Mouse (Mus musculus): ENCODE data around the gene AK157302.
A peak's percentile ranks its signal among the peaks of the same experiment; 100 is the strongest.
"Not testable (repeated sequence)": the region's sequence is repeated elsewhere in the genome, so short reads cannot be mapped to it uniquely, and the experiment has no call there.

The AK157302 gene

DNA sequence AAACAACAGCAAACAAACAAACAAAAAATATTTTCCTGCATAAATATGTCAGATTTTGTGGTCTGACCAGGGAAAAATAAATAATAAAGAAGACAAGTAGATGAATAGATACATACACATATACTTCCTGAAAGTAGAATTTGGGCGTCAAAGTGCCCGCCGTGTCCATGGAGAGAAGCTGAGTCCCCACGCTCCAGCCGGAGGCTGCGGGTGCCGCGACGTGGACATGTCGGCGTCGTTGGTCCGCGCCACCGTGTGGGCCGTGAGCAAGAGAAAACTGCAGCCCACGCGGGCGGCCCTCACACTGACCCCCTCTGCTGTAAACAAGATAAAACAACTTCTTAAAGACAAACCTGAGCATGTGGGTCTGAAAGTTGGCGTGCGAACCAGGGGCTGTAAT, at the start of gene AK157302:
Gene AK157302 (plus strand): TSS at position 144 of the 400 bp plus-strand sequence.
- DNase-seq (ENCODE audit: low read depth, low spot score), result no peak

DNA sequence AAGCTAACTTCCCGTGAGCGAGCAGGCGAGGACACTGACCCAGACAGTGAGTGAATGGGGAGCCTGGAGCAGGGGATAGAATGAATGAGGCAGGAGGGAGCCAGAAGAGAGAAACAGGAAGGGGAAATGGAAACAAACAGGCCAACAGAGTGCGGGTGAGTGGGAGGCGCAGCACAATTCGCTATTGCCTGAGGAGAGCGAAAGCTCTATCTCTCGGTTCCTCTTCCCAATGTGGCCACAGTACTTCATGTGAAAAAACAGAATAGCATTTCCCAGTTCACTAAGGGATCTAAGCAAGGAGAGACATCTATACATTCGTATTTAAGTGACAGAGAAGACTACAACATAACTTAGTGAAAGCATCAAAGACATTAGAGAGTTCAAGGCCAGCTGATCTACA, 48.2 kb upstream of the AK157302 start:
- no peak for DNase-seq (ENCODE audit: low read depth, low spot score)

DNA sequence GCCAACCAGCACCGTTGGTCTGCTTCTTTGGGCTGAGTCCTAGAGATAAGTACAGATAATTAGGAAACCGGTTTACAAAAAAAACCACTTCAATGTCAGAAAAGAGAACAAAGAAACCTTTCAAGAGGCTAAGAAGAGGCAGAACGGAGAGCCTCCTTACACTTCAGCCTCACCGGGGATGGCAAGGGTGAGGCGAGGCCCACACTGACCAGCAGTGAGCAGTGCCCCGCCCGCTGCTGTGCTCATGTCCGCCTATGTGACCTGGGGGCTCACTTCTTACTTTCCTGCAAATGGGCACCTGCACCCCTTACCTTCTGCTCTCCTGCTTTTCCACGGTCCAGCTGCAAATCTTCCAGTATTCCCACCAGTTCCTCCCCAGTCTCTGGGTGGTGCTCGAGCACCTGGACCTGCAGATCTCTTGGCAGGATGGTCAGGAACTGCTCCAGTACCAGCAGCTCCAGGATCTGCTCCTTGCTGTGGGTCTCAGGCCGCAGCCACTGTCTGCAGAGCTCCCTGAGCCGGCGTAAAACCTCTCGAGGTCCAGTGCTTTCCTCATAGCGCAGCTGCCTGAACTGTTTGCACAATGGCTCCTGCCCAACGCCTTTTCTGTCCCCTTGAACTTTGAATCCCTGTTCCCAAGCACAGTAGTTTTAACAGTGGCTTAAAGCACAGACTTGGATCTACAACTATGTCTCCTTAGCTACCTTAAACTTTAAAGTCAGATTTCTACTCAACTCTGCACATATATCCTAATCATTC, 47.0 kb upstream of the AK157302 start:
- no peak for DNase-seq (ENCODE audit: low read depth, low spot score)

DNA sequence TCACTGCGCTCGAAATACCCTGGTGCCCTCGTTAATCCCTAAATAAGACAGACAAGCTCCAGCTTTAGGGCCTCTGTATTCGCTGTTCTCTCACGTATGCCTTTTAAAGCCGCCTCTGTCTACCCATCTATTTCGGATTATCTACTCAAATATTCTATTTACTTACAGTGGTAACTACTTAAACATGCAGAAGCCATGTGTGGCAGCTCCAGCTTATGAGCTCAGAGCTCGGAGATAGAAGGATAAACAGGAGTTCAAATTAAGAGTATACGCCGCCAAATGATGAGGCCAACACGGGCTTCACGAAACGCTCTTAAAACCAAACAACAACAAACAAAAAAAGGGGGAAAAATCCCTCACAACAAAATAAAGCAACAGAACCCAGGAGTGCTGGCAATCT, 42.0 kb upstream of the AK157302 start:
- no peak for DNase-seq (ENCODE audit: low read depth, low spot score)

DNA sequence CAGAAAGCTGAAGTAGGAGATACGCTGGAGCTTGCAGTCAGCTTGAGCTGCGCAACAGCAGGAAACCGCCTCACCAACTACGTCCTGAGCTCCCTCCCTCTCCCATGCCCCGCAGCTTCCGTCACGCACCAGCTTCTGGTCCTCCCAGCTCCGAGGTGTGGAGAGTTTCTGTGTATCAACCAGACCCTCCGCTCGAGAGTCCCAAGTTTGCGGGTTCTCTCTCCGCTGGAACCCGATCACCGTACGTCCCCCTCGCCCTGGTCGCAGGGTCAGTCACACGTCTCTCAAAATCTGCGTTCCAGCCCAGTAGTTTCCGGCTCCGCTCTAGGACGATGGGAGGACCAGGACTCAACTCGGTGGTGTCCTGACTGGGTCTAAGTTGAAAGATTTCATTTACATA, 41.6 kb upstream of the AK157302 start, which contains the start of gene Zscan26:
Gene Zscan26 (minus strand): TSS at position 282 of the 400 bp plus-strand sequence.
- DNase-seq (ENCODE audit: low read depth, low spot score), result peak; percentile 91

DNA sequence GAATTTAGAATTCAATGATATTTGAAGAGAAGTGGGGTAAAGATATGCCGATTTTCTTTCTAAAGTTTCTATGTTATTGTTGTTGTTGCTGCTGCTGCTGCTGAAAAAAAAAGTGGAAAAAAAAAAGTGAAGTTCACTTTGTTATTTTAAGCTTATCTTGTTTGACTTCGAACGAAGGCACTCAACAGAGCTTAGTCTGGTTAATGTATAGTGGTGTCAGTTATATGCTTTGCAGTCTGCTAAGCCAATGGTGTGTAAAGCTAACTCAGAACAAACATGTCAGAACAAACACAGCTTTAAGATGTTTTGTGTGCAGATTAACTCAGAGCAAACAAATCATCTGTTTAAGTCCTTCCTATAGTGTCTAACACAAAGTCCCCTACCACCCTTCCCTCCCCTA, 40.9 kb upstream of the AK157302 start:
- DNase-seq (ENCODE audit: low read depth, low spot score), result peak; percentile 4

DNA sequence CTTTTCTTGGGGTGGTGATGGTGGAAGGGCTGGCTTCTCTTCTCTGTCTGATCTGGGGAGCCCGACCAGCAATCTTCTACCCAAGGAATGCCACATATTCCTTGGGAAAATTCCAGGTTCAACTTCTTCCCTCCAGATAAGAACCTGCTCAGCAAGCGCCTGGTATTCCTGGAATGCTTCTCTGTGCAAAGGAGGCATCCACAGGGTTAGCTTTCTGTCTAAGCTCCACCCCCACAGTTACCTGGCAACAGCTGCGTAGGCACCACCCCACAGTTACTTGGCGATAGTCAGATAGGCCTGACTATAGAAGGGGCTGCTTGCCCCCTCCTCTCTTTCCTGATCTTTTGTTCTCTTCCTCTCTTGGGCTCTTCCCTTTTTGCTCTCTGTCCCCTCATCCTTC, 38.7 kb upstream of the AK157302 start:
- DNase-seq (ENCODE audit: low read depth, low spot score), result no peak

DNA sequence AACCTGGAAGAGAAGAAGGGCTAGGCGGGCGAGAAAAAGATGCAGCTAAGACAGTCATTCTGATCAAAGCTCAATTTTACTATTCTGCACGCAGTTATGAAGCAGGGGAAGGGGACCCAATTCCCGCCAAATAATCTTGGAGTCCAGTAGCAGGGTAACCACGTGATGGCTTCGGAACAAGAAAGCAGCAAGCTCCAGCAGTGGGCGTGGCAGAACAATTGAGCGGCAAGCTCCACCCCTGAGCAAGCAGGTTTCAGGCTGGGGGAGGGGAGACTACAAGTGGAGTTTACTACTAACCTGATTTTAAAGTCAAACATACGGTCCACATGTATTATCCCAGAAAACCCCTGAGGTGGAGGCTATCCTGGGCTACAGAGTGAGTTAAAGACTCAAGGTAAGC, 32.5 kb upstream of the AK157302 start:
- DNase-seq (ENCODE audit: low read depth, low spot score), result not testable (repeated sequence)

DNA sequence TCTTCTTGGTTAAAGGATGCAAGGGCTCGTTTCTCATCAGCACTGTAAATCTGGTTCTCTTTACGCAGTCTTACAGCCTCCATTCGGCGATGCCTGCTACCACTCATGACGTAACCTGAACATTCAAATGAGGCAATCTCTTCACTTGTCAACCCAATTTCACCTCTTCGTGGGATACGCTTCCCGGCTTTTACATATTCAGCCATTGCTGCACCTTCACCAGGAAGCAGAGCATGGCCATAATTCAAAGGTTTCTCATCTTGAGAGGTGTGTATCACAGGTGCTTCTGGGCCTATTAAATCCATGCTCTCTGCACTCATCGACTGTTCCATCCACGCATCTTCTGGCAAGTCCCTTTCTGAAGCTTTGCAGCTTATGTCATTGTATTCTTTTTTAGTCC, 27.7 kb upstream of the AK157302 start:
- DNase-seq (ENCODE audit: low read depth, low spot score), result no peak

DNA sequence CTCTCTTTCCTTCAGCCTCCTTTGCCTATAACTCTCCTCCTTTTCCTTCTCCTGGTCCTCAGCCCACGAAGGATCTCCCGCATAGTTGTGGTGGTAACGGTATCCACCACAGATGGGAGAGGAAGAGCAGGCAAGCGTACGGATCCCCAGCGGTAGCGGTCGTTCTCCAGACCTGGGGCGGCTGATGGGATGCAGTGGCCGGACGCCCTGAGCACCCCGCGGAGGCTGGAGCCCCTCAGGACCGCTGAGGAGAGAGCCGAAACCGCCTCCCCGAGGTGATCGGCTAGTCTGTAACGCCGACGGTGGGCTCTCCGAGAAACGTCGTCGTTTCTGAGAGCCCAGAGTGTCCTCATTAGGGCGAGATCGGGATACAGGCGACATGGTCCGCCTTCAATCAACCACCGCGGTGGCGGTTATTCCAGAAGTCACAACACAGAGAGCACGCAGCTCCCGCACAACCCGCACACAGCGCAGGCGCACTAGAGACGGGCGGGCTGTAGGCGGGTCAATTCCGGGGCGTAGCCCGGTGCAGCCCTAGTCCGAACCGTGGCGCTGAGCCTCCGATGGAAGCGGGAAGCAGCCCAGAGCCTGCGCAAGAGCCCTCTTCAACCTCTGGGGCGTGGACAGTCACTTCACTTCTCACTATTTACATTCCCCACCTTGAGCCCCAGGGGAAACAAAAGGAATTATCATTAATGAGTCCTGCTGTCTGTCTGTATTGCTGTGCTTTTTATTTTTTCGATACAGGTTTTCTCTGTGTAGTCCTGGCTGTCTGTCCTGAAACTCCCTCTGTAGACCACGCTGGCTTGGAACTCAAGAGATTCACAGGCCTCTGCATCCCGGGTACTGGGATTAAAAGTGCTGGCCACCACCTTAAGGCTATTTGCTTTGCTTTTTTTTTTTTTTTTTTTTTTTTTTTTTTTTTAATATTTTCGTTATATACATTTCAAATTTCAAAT, 26.7 kb upstream of the AK157302 start, which contains the start of gene Nkapl:
Gene Nkapl (minus strand): TSS at position 449 of the 959 bp plus-strand sequence.
- peak; percentile 72 for DNase-seq (ENCODE audit: low read depth, low spot score)

DNA sequence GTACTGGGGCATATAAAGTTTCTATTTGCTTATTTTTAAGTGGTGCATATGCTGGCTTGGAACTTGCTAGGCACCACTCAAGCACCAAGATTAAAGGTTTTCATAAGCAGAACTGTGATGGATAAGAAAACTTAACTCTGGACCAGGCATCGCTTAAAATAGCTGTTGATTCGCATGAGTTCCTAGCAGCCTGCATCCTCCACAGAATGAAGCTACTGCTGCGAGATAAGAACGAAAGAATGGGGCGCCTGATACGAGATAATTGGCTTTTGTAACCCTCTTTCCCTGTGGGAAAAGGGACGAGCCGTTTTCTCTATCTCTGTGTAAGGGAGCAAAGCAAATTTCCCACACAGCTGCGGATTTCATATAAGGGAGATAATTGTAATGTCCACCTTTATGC, 25.9 kb upstream of the AK157302 start:
- no peak for DNase-seq (ENCODE audit: low read depth, low spot score)

DNA sequence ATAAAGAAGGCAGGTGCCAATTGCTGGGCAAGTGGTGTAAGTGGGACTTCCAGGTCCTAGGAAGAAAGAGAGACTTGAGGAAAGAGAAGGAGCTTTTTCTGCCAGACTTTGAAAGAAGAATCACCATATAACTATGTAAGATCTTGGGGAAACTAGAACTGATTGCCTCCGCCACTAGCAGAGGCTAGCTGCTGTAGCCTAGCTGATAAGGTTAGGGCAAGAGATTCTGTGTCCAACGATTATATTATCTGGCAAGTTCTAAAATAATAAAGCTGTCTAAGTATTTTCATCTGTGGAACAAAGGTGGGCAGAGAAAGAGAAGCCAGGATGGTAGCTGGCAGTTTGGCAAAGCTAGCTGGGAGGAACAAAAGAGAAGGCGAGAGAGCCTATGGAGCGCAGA, 22.6 kb upstream of the AK157302 start:
- no peak for DNase-seq (ENCODE audit: low read depth, low spot score)

DNA sequence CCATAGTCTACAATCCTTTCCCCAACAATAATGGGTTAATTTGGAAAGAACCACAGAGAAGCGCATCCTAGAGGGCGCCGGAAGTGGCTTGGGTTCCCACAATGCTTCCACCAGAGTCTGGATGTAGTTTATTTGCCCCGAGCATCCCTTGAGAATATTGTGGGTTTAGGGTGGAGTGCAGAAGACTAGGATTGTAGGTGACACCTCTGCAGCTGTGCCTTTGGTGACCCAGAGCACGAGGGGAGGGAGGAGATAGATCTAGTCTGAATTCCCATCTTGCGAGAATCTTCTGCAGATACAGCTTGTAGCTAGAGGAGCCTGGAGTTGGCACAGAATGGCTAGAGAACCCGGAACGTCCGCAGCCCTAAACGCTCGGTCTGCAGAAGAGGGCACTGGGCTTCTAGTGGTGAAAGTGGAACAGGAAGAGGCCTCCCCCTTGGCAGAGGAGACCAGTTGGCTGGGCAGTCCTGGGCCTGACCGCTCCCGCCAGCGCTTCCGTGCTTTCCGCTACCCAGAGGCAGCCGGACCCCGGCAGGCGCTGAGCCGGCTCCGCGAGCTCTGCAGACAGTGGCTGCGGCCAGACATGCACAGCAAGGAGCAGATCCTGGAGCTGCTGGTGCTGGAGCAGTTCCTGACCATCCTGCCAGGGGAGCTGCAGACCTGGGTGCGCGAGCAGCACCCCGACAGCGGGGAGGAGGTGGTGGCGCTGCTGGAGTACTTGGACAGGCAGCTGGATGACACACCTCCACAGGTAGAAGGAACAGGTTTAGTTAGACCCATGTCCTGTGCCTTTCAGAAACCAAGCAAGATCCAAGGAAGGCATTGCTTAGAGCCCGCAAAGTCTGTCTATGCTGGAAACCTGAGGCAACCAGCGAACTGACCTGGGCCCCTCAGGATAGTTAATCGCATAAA, 16.0 kb upstream of the AK157302 start, which contains the start of the genes Zkscan4 and Gm10065:
Gene Zkscan4 (plus strand): TSS at position 149 of the 912 bp plus-strand sequence.
Gene Gm10065 (minus strand): TSS at position 683 of the 912 bp plus-strand sequence.
- not testable (repeated sequence) for DNase-seq (ENCODE audit: low read depth, low spot score)

DNA sequence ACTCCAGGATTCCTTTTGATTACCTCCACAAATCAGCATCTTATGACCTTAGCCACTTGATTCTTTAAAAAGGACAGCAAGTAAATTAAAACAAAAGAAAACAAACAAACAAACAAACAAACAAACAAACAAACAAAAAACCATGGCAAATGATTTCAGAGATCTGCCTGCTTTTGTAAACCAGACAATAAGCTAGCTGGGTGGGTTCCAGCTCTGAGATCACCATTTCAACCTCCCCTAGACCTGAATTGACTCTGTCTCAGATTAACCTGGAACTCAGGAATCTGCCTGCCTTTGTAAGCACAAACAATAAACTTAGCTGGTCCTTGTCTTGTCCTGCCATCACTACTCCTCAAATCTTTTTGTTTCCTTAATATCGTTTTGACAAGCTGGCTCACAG, 8.1 kb upstream of the AK157302 start:
- DNase-seq (ENCODE audit: low read depth, low spot score), result no peak

DNA sequence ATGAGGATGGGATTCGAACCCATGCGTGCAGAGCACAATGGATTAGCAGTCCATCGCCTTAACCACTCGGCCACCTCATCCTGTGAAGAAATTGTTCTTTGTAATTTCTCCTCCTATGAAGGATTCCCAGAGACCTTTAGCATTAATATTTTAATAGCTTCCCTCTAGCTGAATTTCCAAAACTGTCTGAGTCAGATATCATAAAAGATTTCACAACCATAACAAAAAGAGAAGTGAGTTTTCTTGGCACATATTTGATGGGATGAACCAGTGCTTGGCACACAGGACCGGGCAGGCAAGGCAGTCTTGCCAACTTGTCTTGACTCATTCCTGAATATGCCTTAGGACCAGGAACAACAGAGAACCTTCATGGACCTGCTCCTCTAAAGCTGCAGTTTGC, 2.2 kb upstream of the AK157302 start:
- no peak for DNase-seq (ENCODE audit: low read depth, low spot score)

DNA sequence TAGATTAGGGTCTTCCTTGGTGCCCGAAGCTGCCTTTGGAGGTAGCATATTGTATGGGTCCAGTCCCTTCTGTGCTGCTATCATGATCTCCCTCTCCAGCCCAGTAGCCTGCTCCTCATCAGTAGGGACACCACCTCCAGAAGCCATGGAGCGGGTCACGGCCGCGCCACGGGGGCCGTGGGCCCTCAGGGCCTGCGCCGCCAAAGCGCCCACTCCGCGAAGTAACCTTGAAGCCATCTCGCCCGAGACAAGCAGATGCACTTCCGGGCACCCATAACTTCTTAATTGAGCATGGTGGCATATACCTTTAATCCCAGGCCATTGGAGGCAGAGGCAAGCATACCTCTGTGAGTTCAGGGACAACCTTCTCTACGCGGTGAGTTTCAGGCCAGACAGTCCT, 6.2 kb downstream of the AK157302 start, which contains the start of gene Gm11273:
Gene Gm11273 (minus strand): TSS at position 237 of the 400 bp plus-strand sequence.
- DNase-seq (ENCODE audit: low read depth, low spot score), result not testable (repeated sequence)

DNA sequence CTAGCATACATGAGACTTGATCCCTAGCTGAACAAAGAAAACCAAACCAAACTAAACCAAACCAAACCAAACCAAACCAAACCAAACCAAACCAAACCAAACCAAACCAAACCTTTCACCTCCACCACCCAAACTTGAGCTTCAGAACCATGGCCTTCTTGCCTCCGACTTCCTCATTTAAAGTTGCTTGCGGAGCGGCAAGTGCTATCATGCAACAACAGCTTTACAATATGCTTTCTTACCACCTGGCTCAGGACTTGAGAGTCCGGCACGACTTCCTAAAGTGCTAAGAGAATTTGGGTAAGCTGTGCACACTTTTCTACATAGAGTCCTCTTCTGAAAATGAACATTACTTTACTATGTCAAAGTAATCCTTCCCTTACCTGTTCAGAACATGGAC, 7.3 kb downstream of the AK157302 start:
- DNase-seq (ENCODE audit: low read depth, low spot score), result no peak

DNA sequence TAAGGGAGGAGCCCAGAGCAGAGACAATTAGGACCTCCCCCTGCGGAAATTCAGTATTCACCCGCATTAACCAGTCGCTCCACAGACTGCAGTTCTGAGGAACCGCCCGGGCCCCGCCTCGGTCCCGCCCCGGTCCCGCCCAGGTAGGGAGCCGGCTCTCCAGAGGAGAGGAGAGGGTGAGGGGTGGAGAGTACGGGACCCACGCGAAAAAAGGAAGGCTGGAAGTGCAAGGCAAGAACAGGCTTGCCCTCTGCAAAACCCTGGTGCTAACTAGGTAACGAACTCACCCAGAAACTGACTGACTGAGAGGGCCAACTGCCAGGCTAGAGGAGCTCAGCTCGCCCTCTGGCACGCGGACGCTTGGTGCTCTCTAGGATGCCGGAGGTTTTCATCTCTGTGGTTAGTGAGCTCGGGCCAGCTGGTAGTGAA, 11.2 kb downstream of the AK157302 start:
- DNase-seq (ENCODE audit: low read depth, low spot score), result peak; percentile 95

DNA sequence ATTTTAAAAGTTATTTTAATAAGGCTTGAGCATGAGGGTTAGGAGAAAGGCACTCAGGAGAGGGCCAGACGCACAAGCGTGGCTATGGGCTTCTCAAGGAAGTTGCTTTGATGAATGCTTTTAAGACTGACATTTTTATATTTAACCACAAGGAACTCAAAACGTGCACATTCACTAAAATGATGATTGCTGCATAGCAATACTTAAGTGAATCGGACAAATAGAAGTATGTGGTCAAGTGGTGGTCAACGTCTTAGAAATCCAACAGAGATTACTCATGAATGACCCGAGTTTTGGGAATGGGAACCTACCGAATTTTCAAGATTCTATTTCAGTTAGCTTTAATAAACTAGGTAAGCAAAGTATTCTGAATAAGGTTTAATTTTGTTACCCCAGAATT, 35.1 kb downstream of the AK157302 start:
- peak; percentile 28 for DNase-seq (ENCODE audit: low read depth, low spot score)

DNA sequence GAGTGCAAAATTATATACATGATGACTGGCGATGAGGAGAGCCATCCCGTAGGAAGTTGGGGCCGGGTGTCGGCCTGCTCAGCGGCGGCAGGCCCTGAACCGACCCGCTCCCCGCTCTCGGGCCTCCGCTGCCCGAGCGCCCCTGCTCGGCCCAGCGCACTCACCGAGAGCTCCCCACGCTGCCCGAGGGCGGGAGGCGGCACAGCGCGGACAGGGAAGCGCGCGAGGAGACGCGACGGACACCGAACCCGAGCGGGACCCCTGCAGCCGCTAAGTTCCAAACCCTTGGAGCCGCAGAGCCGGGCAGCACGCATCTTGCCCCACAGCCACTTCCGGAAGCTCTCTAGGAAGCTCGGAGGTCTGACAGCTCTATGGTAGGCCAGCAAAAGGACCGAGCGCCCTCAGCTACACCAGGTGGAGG, 35.8 kb downstream of the AK157302 start, which contains the start of gene Zkscan8:
Gene Zkscan8 (minus strand): TSS at position 340 of the 421 bp plus-strand sequence.
- peak; percentile 94 for DNase-seq (ENCODE audit: low read depth, low spot score)

DNA sequence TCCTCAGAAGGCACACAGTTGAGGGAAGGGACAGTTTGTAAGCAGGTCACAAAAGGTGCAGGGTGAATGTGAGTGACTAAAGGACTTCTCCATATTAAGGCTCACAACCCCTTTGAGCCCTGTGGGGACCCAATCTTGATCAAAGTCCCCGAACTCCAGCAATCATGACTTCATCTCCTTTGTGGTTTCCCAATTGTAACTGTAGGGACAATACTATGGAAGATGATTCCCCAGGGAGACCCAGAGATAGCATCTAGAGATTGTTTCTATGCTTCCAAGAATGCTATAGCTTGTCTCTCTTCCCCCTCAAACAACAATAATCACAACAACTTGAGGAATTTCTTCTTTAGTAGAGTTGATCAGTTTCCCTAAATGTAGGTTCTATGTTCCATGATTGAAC, 47.7 kb downstream of the AK157302 start, which contains the start of gene Olfr1366:
Gene Olfr1366 (minus strand): TSS at position 101 of the 400 bp plus-strand sequence.
- DNase-seq (ENCODE audit: low read depth, low spot score), result no peak

Measured in A20 (cell line).